In the genomic region with DNA sequence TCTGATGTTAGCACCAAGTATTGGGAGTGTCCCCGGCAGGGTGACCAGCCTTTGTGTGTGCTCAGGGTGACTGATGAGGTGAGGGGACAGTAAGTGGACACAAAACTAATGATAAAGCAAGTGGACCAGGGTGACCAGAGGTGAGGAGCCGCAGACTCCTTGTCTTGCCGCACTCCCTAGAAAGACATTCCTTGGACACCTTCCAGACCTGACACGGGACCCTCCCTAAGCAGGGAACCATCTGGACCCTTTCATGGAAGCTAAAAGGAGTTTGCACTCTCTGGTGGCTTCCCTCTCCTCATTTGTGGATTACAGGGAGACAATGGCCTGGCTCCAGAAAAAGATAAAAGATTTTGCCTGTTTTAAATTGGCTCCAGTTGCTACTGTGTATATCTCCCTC, we compare ENCODE assay signal across 16 mouse cellular contexts.
DNase-seq lines count a peak whose midpoint lies in the region; ATAC-seq and TF ChIP-seq lines count a peak whose summit lies in the region.
"Had no signal": no experiment of that assay in that cellular context is flagged by ENCODE, and none has a peak within 500 bp of the region (broad histone marks: within the 10 kb centered on the region; RNA-seq: fewer than 3 reads in every experiment).

No protein-coding gene starts in this region.

- no peak overlapping the region for H3K4me3 ChIP-seq in forebrain, embryonic 13.5 days
- H3K4me3 ChIP-seq in forebrain, embryonic 16.5 days (replicated peaks; ENCODE audit: low read length), result no peak overlapping the region
- H3K4me3 ChIP-seq in hindbrain, embryonic 16.5 days (ENCODE audit: low read length), result no peak overlapping the region
- H3K4me3 ChIP-seq in hindbrain, embryonic 14.5 days (replicated peaks; ENCODE audit: low read length), result no peak overlapping the region
- no peak overlapping the region for H3K4me3 ChIP-seq in lung, postnatal 0 days (ENCODE audit: low read depth, low read length)
- H3K4me3 ChIP-seq in limb, embryonic 12.5 days (replicated peaks), result no peak overlapping the region
- H3K4me3 ChIP-seq: erythroblast, embryonic 14.5 days; liver, embryonic 12.5 days; midbrain, embryonic 13.5 days had no signal

- no peak for TF ChIP-seq CTCF in lung, postnatal 0 days (IDR thresholded peaks at IDR 0.05)

- H3K36me3 ChIP-seq in forebrain, embryonic 13.5 days (ENCODE audit: poor library complexity, severe bottlenecking), result no peaks in the 10 kb centered on the region
- H3K36me3 ChIP-seq in forebrain, embryonic 16.5 days (ENCODE audit: control insufficient read depth, insufficient read depth), result no peaks in the 10 kb centered on the region
- no peaks in the 10 kb centered on the region for H3K36me3 ChIP-seq in hindbrain, embryonic 16.5 days (ENCODE audit: control insufficient read depth, insufficient read depth, low read length)
- no peaks in the 10 kb centered on the region for H3K36me3 ChIP-seq in hindbrain, embryonic 14.5 days (replicated peaks; ENCODE audit: control insufficient read depth, insufficient read depth)
- H3K36me3 ChIP-seq in lung, postnatal 0 days (ENCODE audit: insufficient read depth, low read length), result no peaks in the 10 kb centered on the region
- H3K36me3 ChIP-seq in limb, embryonic 12.5 days, result no peaks in the 10 kb centered on the region
- H3K36me3 ChIP-seq: liver, embryonic 12.5 days; midbrain, embryonic 13.5 days had no signal

- 60% methylated on average over 4 of the region's 4 CpGs for WGBS in forebrain, embryonic 13.5 days
- 52% methylated on average over 4 of the region's 4 CpGs for WGBS in forebrain, embryonic 16.5 days
- 63% methylated on average over 4 of the region's 4 CpGs for WGBS in hindbrain, embryonic 16.5 days
- WGBS in hindbrain, embryonic 14.5 days, result 59% methylated on average over 4 of the region's 4 CpGs
- WGBS in lung, postnatal 0 days, result 32% methylated on average over 4 of the region's 4 CpGs
- WGBS in limb, embryonic 12.5 days, result 39% methylated on average over 4 of the region's 4 CpGs

- no peak overlapping the region for H3K9ac ChIP-seq in forebrain, embryonic 13.5 days
- H3K9ac ChIP-seq in forebrain, embryonic 16.5 days (replicated peaks; ENCODE audit: low read depth, low read length), result no peak overlapping the region
- H3K9ac ChIP-seq in hindbrain, embryonic 16.5 days (ENCODE audit: low read depth, low read length), result no peak overlapping the region
- no peak overlapping the region for H3K9ac ChIP-seq in hindbrain, embryonic 14.5 days
- no peak overlapping the region for H3K9ac ChIP-seq in lung, postnatal 0 days (replicated peaks; ENCODE audit: low read depth)
- H3K9ac ChIP-seq in limb, embryonic 12.5 days (replicated peaks), result no peak overlapping the region
- H3K9ac ChIP-seq: liver, embryonic 12.5 days; midbrain, embryonic 13.5 days had no signal

- H3K27me3 ChIP-seq in forebrain, embryonic 13.5 days, result no peaks in the 10 kb centered on the region
- no peaks in the 10 kb centered on the region for H3K27me3 ChIP-seq in forebrain, embryonic 16.5 days (replicated peaks; ENCODE audit: control insufficient read depth, insufficient read depth, low read length)
- no peaks in the 10 kb centered on the region for H3K27me3 ChIP-seq in hindbrain, embryonic 16.5 days (replicated peaks; ENCODE audit: control insufficient read depth, insufficient read depth, low read length)
- no peaks in the 10 kb centered on the region for H3K27me3 ChIP-seq in hindbrain, embryonic 14.5 days (ENCODE audit: control insufficient read depth, insufficient read depth, low read length)
- H3K27me3 ChIP-seq in lung, postnatal 0 days (replicated peaks; ENCODE audit: insufficient read depth, low read length), result no peaks in the 10 kb centered on the region
- no peaks in the 10 kb centered on the region for H3K27me3 ChIP-seq in limb, embryonic 12.5 days
- H3K27me3 ChIP-seq: liver, embryonic 12.5 days; midbrain, embryonic 13.5 days had no signal

- no peak overlapping the region for H3K27ac ChIP-seq in forebrain, embryonic 13.5 days
- no peak overlapping the region for H3K27ac ChIP-seq in forebrain, embryonic 16.5 days (ENCODE audit: low read length)
- no peak overlapping the region for H3K27ac ChIP-seq in hindbrain, embryonic 16.5 days (ENCODE audit: low read depth, low read length)
- H3K27ac ChIP-seq in hindbrain, embryonic 14.5 days, result no peak overlapping the region
- H3K27ac ChIP-seq in lung, postnatal 0 days (ENCODE audit: low read length), result no peak overlapping the region
- 0 out of 2 replicates have a peak overlapping the region, but pooled peaks have one; percentile 2 for H3K27ac ChIP-seq in limb, embryonic 12.5 days
- H3K27ac ChIP-seq: liver, embryonic 12.5 days; midbrain, embryonic 13.5 days had no signal

- no peak overlapping the region for H3K4me2 ChIP-seq in forebrain, embryonic 13.5 days
- H3K4me2 ChIP-seq in forebrain, embryonic 16.5 days (ENCODE audit: low read length), result no peak overlapping the region
- H3K4me2 ChIP-seq in hindbrain, embryonic 16.5 days (ENCODE audit: low read length), result no peak overlapping the region
- no peak overlapping the region for H3K4me2 ChIP-seq in hindbrain, embryonic 14.5 days (replicated peaks)
- no peak overlapping the region for H3K4me2 ChIP-seq in lung, postnatal 0 days (replicated peaks; ENCODE audit: low read depth, low read length)
- no peak overlapping the region for H3K4me2 ChIP-seq in limb, embryonic 12.5 days
- H3K4me2 ChIP-seq: liver, embryonic 12.5 days; midbrain, embryonic 13.5 days had no signal

- H3K4me1 ChIP-seq in forebrain, embryonic 13.5 days, result peaks cover 7% of the 10 kb centered on the region; the same call in 1 of the 2 replicates
- peaks cover 5% of the 10 kb centered on the region; the same call in 1 of the 2 replicates for H3K4me1 ChIP-seq in forebrain, embryonic 16.5 days (replicated peaks; ENCODE audit: control insufficient read depth, insufficient read depth, low read length)
- H3K4me1 ChIP-seq in hindbrain, embryonic 16.5 days (ENCODE audit: control insufficient read depth, insufficient read depth, low read depth, low read length), result no peaks in the 10 kb centered on the region
- no peaks in the 10 kb centered on the region; the same call in 1 of the 2 replicates for H3K4me1 ChIP-seq in hindbrain, embryonic 14.5 days (replicated peaks; ENCODE audit: control insufficient read depth, insufficient read depth, low read length)
- no peaks in the 10 kb centered on the region for H3K4me1 ChIP-seq in lung, postnatal 0 days (ENCODE audit: insufficient read depth, low read depth, low read length)
- peaks cover 36% of the 10 kb centered on the region for H3K4me1 ChIP-seq in limb, embryonic 12.5 days (replicated peaks)
- H3K4me1 ChIP-seq: liver, embryonic 12.5 days; midbrain, embryonic 13.5 days had no signal

- H3K9me3 ChIP-seq in forebrain, embryonic 13.5 days (replicated peaks), result no peaks in the 10 kb centered on the region
- no peaks in the 10 kb centered on the region for H3K9me3 ChIP-seq in forebrain, embryonic 16.5 days (ENCODE audit: control insufficient read depth, low read length)
- H3K9me3 ChIP-seq in hindbrain, embryonic 16.5 days (ENCODE audit: control insufficient read depth, low read length), result no peaks in the 10 kb centered on the region
- H3K9me3 ChIP-seq in hindbrain, embryonic 14.5 days (ENCODE audit: control insufficient read depth, low read length), result no peaks in the 10 kb centered on the region
- no peaks in the 10 kb centered on the region for H3K9me3 ChIP-seq in lung, postnatal 0 days (ENCODE audit: low read length)
- H3K9me3 ChIP-seq in limb, embryonic 12.5 days, result no peaks in the 10 kb centered on the region
- H3K9me3 ChIP-seq: liver, embryonic 12.5 days; midbrain, embryonic 13.5 days had no signal

- no peak for DNase-seq in hindbrain, embryonic 14.5 days (ENCODE audit: low spot score)
- DNase-seq in lung, postnatal 0 days (ENCODE audit: low spot score), result peak; percentile 71
- no peak for DNase-seq in lung, adult 18-20 months
- DNase-seq in layer of hippocampus, adult 11-12 months (ENCODE audit: low spot score), result no peak
- DNase-seq: gastrocnemius, postnatal 14 days; heart, postnatal 14 days; kidney, postnatal 10 days; retina, postnatal 1 day had no signal

- no peak for TF ChIP-seq EP300 in lung, postnatal 0 days (IDR thresholded peaks at IDR 0.05)

- 0 out of 2 replicates have a peak, but pooled peaks have one; percentile 41 for ATAC-seq in forebrain, embryonic 13.5 days
- ATAC-seq in forebrain, embryonic 16.5 days, result no peak
- peak; percentile 50; the same call in 1 of the 2 replicates for ATAC-seq in hindbrain, embryonic 16.5 days
- no peak for ATAC-seq in hindbrain, embryonic 14.5 days (ENCODE audit: low FRiP score)
- ATAC-seq in lung, postnatal 0 days, result peak; percentile 64
- no peak for ATAC-seq in limb, embryonic 12.5 days (ENCODE audit: insufficient number of reproducible peaks, insufficient read depth, low FRiP score, low TSS enrichment, low read depth)
- ATAC-seq: intestine, postnatal 0 days; liver, embryonic 12.5 days; midbrain, embryonic 13.5 days had no signal

Comparison
In these comparisons a context has a peak if more than half of its experiments do, and no peak if none do; other contexts are left out.
1. ATAC-seq: peak in forebrain, embryonic 13.5 days (single experiment), hindbrain, embryonic 16.5 days (single experiment) and lung, postnatal 0 days (single experiment); none in forebrain, embryonic 16.5 days (single experiment), hindbrain, embryonic 14.5 days (single experiment) and limb, embryonic 12.5 days (single experiment).